Mouse (Mus musculus) testis, adult 2 months (tissue): ENCODE measurements at regions not wholly inside any gene's neighbourhood (a gene's known extent, or its start where the extent isn't known, plus 50 kb on each side); places are given as distances from the start of the nearest gene placed in this dataset.

ENCODE experiments used
- CTCF ChIP-seq: fragments of 200-500 bp; IDR thresholded peaks from 2 replicates; pipeline ENCODE4 v1.5.1; 2012; ENCODE audit warnings: low read depth, mild to moderate bottlenecking, inconsistent platforms, low read length, moderate library complexity; ENCODE audit not compliant: control insufficient read depth, insufficient read depth, insufficient replicate concordance
- POLR2A ChIP-seq: fragments of 200-500 bp; IDR thresholded peaks from 2 replicates; pipeline ENCODE4 v1.6.1; 2012; ENCODE audit warnings: low read depth, mild to moderate bottlenecking, inconsistent platforms, low read length, moderate library complexity; ENCODE audit not compliant: control insufficient read depth

DNA sequence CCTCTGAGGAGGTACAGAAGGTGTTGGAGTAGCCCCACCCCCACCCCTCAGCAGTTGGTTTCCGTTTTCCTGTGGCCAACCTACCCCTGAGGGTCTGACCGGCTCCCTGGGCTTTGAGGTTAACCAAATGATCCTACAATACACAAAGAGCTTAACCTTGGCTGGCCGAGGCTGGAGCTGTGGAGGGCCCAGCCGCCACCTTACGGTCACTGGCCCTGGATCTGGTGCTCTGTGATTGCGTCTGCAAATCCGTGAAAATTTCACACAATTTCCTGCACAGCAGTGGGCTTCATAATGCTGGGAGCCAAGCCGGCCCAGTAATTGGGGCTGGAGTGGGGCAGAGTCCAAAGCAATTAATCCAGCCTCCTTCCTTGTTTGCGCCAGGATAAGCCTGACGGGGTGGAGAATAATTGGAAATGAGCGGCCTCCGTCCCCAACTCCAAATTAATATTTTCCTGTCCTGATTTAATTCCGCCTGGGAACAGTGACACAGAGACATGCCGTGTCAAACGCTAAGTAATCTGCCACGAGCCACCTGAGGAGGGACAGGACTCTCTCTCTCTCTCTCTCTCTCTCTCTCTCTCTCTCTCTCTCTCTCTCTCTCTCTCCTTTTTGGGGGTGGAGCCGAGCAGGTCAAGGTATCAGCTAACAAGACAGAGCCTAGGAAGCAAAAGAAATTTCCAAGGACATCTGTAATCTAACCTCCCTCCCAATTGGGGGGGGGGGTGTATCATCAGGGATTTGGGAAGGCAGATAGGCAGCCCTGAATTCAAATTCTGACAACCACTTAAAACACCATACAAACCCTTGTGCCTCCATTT is 80.3 kb downstream of the Mrm1 start:
- TF ChIP-seq POLR2A (no peak), CTCF (no peak)
